Mouse (Mus musculus) inflammation-experienced regulatory T-cells, adult 6 months (primary cell): Measurements from ENCODE around the gene AB124611. TPM values are rescaled to one million over a fixed set of nuclear protein-coding genes. Genes with fewer than 3 reads are reported as not detected.
"Not testable (repeated sequence)": the region's sequence is repeated elsewhere in the genome, so short reads cannot be mapped to it uniquely, and the experiment has no call there.

Source experiments
- ATAC-seq: one replicate; pipeline ENCODE4 v1.8.0; 2017
- polyA plus RNA-seq, 3 experiments: library from polyadenylated mRNA; unstranded; fragments of 100-300 nt; shearing (Covaris generic); gene quantifications; one replicate each; pipeline ENCODE4 v1.2.1; 2017

Gene AB124611
- 10 to 100 TPM; 49.9 to 71.1 (median 57.8) TPM for polyA plus RNA-seq

DNA sequence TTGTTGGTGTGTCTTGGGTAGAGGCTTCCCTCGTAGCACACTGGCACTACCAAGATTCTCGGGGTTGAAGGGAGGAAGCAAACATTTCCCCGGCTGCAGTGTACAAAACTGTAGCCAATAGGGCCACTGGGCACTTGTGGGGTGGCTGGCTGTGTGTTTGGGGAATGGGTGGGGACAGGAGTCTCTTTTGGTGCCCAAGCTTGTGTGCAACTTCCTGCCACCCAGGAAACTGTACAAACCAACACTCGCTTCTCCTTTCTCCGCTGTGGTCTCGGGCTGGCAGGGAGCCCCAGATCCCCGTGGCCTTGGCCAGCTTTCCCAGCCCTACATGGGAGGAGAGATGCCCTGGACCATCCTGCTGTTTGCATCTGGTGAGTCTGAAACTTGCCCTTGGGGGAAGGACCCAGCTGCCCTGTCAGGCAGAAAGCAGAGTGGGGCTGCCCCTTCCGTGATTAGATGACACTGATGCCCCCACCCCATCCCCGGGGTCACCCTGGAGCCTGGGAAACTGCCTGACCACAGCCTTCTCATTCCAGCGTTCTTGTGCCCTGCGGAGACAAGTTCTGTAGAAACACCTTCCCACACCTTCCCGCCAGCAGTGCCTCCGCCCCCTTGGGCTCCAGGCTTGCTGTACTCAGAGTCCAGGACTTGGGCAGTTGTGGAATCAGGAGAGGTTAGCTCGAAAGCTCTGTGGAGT is at the start of gene AB124611:
Gene AB124611 (plus strand): TSS at position 240 of the 697 bp plus-strand sequence.
- peak; percentile 67 for ATAC-seq

DNA sequence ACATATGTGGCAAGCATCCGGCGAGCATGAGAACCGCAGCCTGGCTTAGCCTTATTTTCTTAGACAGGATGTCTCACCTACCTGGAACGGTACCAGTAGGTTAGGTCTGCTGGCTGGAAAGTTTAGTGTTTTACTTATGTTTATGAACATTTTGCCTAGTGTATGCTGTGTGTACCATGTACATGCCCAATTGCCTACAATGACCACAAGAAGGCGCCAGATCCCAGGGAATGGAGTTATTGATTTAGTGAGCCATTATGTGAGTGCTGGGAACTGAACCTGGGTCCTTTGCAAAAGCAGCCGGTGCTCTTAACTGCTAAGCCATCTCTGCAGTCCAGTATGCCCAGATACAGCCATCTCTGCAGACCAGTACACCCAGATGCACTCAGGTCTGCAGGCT is 48.3 kb upstream of the AB124611 start:
- ATAC-seq: no peak

- ATAC-seq: no peak
Measured at GRCm38 (mm10) chr9:21484065-21484464, 41.9 kb upstream of the AB124611 start.

- ATAC-seq: not testable (repeated sequence)
Measured at GRCm38 (mm10) chr9:21488246-21488645, 37.7 kb upstream of the AB124611 start.

DNA sequence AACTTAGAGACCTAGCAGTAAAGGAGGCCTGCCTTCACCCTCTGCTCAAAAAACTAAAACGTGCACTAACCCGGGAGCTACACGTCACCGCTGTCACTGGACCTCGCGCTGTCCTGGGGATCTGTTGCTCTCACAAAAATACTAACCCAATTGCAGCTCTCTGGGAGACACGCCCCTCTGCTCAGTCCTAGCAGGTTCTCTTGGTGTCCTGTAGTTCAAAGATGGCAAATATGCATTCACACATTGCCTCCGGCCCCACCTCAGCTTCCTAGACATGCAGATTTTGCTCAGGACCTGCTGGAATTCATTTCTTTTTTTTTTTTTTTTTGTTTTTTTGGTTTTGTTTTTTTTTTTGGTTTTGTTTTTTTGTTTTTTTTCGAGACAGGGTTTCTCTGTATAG is 35.3 kb upstream of the AB124611 start:
- no peak for ATAC-seq

DNA sequence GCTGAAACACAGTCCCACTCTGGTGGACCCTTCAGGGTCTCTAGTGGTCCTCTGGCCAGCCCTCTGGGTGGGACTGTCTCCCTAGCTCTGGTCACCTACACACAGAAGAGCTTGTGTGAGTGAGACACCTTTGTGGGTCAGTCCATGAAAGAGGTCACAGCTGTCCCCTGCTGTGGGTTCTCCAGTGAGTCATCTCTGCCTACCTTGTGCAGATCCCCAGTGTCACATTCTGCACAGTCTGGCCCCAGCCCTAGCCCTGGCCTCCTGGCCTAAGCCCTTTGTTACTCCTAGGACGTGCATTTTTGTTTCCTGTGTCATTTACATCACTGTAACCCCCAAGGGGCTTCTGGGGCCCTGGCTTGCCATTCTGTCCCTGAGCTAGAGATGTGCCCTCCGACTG is 32.1 kb upstream of the AB124611 start:
- no peak for ATAC-seq

- no peak for ATAC-seq
Measured at GRCm38 (mm10) chr9:21494726-21495125, 31.2 kb upstream of the AB124611 start.

DNA sequence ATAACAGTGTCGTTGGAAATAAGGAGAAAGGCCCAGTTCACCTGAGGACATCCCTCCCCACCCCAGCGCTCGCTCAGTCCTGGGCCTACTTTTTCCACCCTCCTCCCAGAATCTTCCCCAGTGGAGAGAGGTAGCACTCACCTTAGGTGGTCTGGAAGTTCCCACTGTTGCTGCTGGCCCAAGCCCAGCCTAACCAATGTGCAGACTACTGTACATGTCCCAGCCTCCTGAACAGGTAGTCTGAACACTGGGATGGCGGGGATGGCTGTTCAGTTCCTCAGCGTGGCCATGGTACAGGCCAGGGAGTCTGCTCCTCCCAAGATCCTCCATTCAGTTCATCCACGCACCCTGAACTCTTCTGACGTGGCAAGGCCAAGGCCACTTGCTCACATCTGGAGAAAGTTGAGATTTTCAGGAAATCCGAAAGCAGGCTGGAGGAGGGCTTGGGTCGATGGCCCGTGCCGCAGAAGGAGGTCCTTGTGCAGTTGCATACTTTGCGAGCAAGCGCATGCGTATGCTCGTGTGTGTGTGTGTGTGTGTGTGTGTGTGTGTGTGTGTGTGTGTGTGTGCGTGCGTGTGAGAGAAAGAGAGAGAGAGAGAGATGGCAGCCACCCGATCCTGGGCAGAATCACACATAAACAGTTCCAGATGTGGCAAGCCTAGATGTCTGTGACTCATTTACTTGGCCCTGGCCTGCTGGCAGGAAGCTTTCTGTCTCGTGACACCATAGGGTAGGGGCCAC is 29.5 kb upstream of the AB124611 start:
- no peak for ATAC-seq

GRCm38 (mm10) chr9:21497050-21497542 is 28.9 kb upstream of the AB124611 start:
- no peak for ATAC-seq

DNA sequence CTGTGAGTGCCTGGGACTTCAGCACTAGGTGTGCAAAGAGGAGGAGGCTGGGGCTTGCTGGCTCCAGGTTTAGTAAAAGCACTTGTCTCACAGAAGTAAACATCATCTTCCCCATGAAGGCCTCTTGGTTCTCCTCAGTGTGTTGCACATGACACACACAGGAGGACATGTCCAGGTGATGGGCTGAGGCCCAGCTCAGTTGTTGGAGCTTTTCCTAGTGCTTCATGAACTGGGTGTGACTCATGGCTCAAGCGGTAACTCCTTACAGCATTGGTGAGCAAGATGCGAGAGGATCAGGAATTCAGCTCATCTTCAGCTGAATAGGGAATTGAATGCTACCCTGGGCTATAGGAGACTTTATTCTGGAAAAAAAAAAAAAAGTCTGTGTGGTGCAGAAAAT is 28.3 kb upstream of the AB124611 start:
- ATAC-seq: no peak

DNA sequence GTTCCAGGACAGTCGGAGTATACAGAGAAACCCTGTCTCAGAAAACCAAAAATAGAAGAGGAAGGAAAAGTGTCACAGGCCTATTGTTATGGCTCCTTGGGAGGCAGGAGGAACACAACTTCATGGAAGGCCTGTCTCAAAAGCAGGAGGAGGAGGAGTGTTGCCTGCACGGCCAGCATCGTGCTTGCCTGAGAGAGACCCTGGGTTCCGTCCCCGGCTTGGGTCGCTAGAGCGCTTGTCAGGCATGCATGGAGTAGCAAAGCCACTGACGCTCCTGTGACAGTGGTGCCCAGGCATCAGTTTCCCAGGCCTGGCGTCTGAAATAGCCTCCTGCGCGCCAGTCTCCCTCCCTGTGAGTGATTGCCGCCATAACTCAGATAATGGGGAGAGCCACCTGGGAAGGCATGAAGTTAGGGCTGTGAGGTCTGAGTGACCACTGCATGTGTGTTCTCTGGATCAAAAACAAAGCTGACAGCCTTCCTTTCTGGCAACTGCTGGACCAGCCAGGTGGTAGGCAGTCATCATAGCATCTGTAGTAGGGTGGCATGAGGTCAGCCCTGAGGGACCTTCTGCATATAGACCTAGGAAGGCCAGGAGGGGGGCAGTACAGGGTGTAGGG is 27.6 kb upstream of the AB124611 start:
- ATAC-seq: no peak

DNA sequence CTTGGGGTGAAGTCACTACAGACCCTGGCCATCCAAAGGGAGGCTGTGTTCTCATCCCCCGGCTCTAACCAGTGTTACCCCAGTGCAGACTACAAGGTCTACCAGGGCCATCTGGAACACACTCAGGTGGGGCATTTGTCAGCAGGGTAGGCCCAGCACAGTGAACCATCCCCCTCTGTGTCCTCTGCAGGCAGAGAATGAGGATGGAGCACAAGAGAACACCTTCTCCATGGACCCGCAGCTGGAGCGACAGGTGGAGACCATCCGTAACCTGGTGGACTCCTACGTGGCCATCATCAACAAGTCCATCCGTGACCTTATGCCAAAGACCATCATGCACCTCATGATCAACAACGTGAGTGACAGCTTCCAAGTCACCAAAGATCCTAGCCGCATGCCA is 22.6 kb upstream of the AB124611 start:
- no peak for ATAC-seq

GRCm38 (mm10) chr9:21505767-21506166 is 20.2 kb upstream of the AB124611 start:
- no peak for ATAC-seq

- no peak for ATAC-seq
Measured at GRCm38 (mm10) chr9:21507753-21508430, 18.1 kb upstream of the AB124611 start.

DNA sequence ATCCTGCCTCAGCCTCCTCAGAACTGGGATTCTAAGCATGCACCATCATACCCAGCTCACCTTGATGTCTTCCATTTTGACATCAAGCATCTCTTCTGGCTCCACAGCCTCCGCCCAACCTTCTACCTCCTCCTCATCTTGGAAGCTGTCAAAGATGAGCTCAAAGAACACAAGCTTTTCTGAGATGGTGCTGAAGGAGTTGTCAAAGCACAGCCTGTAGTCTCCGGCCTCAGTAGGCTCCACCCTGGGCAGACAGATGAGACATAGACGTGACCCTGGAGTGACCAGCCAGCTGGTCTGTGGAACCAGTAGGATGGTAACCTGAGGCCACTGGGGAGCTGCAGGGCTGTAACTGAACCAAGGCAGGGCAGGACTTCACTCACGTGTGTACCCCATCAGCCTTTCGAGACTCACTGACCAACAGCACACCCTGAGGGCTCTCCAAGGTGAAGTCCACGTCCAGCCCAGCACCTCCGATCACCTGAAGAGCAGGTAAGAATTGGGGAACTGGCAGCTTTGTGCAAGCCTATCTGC is 17.0 kb upstream of the AB124611 start:
- no peak for ATAC-seq

GRCm38 (mm10) chr9:21509772-21510688 is 15.9 kb upstream of the AB124611 start, which contains the start of gene Tmed1:
Tmed1 (minus strand) TSS chr9:21510252.
- ATAC-seq: peak; percentile 80

GRCm38 (mm10) chr9:21510689-21511015 is 15.3 kb upstream of the AB124611 start:
- ATAC-seq: no peak

GRCm38 (mm10) chr9:21511052-21511451 is 14.9 kb upstream of the AB124611 start:
- ATAC-seq: no peak

GRCm38 (mm10) chr9:21513466-21513865 is 12.5 kb upstream of the AB124611 start:
- ATAC-seq: no peak

DNA sequence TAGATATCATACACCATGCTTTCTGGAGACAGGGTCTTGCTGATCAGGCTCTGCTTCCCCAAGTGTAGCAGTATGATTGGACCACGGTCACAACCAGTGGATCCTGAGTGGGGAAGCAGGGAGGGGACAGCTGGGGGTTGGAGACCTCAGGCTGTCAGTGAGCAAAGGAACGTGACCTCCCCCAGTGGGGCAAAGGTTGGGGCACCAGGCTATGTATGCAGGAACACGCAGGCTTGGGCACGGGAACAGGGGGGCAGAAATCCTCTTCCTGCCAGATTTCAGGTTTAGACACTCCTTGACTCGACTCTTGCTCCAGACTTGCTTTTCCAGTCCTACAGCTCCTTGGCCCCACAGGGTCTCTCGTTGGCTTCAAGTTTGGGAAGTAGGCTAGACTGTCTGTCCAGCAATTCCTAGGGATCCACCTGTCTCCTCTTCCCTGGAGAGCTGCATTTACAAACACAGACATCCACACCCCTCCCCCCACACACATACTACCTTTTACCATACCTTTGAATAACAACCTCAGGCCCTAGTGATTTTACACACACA is 8.0 kb upstream of the AB124611 start:
- no peak for ATAC-seq

DNA sequence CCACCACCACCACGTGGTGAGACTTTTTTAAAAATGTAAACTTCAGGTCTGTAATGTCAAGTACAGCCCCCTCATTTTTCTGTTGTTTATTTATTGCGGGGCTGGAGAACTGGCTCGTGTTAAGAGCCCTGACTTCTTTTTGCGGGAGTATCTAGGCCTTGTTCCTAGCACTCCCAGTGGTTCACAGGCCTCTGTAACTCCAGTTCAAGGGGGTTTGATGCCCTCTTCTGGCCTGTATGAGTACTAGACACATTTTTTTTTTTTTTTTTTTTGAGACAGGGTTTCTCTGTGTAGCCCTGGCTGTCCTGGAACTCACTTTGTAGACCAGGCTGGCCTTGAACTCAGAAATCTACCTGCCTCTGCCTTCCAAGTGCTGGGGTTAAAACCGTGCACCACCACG is 7.3 kb upstream of the AB124611 start:
- ATAC-seq: not testable (repeated sequence)
